Mouse (Mus musculus) liver (tissue): Measurements from ENCODE around the gene Rbm17.
"Not testable (repeated sequence)": the region's sequence is repeated elsewhere in the genome, so short reads cannot be mapped to it uniquely, and the experiment has no call there.

ENCODE experiments used
- DNase-seq: peaks from one replicate; pipeline ENCODE4 v3.0.0-alpha.2; 2020; ENCODE audit warnings: mixed read lengths

Rbm17 gene

DNA sequence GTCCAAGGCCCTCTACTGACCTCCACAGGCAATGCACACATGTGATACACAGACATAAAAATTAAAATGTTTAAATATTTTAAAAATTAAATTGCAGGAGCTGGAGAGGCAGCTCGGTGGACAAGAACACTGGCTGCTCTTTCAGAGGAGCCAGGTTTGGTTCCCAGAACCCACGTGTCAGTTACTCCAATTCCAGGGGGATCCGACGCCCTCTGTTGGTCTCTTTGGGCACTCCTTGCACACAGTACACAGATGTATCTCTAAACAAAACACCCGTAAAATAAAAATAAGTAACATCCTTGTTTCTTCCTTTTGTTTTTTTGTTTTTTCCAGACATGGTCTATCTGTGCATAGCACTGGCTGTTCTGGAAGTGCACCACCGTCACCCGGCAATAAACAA is 60.8 kb downstream of the Rbm17 start:
- DNase-seq, result no peak

DNA sequence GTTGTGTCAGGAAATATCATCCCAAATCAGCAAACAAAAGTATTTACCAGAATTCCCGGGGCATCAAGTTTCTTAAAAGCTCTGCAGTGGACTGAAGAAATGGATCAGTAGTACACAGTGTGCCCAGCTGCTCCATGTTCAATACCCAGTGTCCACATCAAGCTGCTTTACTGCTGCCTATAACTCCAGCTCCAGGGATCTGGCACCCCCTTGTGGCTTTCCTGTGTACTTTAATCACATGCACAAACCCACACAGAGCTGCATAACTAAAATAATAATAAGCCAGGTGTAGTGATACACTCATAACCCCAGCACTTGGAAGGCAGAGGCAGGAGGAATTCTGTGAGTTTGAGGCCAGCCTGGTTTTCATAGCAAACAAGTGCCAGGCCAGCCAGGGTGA is 61.3 kb downstream of the Rbm17 start:
- peak; percentile 61 for DNase-seq

DNA sequence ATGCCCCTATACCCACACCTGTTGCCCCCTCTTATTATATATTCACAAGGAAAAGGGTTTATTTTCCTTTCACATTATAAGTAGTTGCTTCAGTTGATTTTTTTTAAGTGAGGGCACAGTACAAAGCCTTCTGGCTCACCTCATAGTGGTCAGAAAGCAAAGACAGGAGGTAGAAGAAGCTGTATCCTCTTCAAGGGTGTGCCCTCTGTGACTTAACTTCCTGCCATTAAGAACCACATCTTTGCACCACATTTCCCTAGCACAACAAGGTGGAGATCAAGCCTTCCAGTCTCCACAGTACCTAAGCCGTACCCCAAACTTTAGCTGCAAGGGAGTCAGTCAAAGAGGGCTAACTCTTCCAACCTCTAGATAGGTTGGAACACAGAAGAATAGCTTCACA is 61.8 kb downstream of the Rbm17 start:
- DNase-seq, result no peak

DNA sequence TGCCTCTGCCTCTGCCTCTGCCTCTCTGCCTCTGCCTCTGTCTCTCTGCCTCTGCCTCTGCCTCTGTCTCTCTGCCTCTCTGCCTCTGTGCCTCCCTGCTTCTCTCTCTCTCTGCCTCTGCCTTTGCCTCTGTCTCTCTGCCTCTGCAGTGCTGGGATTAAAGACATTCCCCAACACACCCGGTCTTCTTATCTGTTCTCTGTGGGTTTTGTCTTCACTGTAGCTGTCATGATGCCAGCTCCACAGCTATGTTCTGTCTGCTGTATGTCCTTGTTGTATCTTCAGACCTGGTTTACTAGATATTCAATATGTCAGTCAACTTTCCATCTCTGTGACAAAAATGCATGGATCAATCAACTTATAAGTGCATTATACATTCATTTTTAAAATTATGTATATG is 62.4 kb downstream of the Rbm17 start:
- not testable (repeated sequence) for DNase-seq

DNA sequence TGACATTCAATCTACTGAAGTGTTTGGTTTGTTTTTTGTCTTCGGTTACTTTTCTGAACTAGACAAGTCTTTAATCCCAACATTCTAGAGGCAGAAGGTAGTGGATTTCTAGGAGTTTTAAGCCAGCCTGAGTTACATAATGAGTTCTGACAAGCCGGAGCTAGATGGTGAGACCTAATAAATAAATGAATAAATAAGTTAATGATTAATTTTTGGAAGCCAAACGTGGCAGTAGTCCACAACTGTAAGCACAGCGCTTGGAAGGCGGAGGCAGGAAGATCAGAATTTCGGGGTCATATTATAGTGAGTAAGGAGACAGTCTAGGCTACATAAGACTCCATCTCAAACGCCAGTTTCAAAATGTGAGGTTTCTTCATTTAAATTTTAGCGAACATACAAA is 68.0 kb downstream of the Rbm17 start:
- no peak for DNase-seq
